In the genomic region with DNA sequence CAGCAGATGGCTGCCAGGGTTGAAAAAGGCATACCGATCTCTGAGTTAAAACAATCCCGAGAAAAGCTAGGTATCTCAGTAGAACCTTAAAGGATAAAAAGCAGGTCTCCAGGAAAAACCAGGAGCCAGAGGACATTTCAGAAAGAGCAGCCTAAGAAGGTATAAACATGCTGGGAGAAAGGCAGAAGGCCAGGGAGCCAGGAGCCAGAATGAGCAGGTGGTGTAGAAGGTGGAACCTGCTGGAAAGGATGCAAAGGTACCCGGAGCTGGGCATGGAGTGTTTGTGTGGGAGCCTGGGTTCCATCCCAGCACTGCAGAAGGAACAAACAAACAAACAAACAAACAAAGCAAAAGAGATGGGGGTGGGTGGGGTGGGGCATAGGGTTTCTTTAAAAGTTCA, we compare ENCODE assay signal across 18 mouse cellular contexts. TPM values are rescaled to one million over a fixed set of nuclear protein-coding genes. Genes with fewer than 3 reads are reported as not detected.
DNase-seq lines count a peak whose midpoint lies in the region; ATAC-seq lines count a peak whose summit lies in the region.
"Had no signal": no experiment of that assay in that cellular context is flagged by ENCODE, and none has a peak within 500 bp of the region (broad histone marks: within the 10 kb centered on the region; RNA-seq: fewer than 3 reads in every experiment).

No protein-coding gene starts in this region.

- ATAC-seq in midbrain, embryonic 11.5 days (ENCODE audit: low FRiP score), result no peak
- no peak for ATAC-seq in midbrain, embryonic 14.5 days (ENCODE audit: low FRiP score, low TSS enrichment)
- ATAC-seq: activated CD4-positive, CD25-positive, alpha-beta regulatory T cell, adult 4 months; CD4-positive, CD25-positive, alpha-beta regulatory T cell, adult 4 months; Patski had no signal

- whole genome bisulfite sequencing in midbrain, embryonic 11.5 days, result 91% methylated on average over 3 of the region's 3 CpGs
- WGBS in midbrain, embryonic 14.5 days, result over 99% methylated on average over 3 of the region's 3 CpGs

- no peaks in the 10 kb centered on the region; the same call in 1 of the 2 replicates for H3K9me3 ChIP-seq in midbrain, embryonic 11.5 days (ENCODE audit: control insufficient read depth, low read length)
- H3K9me3 ChIP-seq in midbrain, embryonic 14.5 days (ENCODE audit: control insufficient read depth, low read length), result peaks cover 6% of the 10 kb centered on the region

- no peaks in the 10 kb centered on the region for H3K4me1 ChIP-seq in midbrain, embryonic 11.5 days (ENCODE audit: control insufficient read depth, insufficient read depth, low read length)
- H3K4me1 ChIP-seq in midbrain, embryonic 14.5 days (ENCODE audit: control insufficient read depth, insufficient read depth, low read length), result no peaks in the 10 kb centered on the region

- no peaks in the 10 kb centered on the region for H3K36me3 ChIP-seq in midbrain, embryonic 11.5 days (ENCODE audit: control insufficient read depth, insufficient read depth, low read length)
- no peaks in the 10 kb centered on the region for H3K36me3 ChIP-seq in midbrain, embryonic 14.5 days (ENCODE audit: control insufficient read depth, insufficient read depth, low read length)
- H3K36me3 ChIP-seq: G1E had no signal

- no peak overlapping the region for H3K9ac ChIP-seq in midbrain, embryonic 11.5 days (ENCODE audit: low read length)
- no peak overlapping the region for H3K9ac ChIP-seq in midbrain, embryonic 14.5 days (replicated peaks; ENCODE audit: low read length)

- peak; percentile 51 to 62 for DNase-seq in cerebellum, postnatal 14 days
- no peak for DNase-seq in cerebellum, adult 9-11 months
- peak; percentile 44 to 59 for DNase-seq in cerebellum, postnatal 25 days
- no peak for DNase-seq in cerebellum, adult 11-12 months
- peak; percentile 23 for DNase-seq in midbrain, embryonic 11.5 days (ENCODE audit: low spot score, missing footprints)
- DNase-seq in midbrain, embryonic 14.5 days, result no peak
- DNase-seq: adrenal gland, adult 2 months; adrenal gland, adult 8-10 months; adrenal gland, postnatal 10 days; adrenal gland, postnatal 14 days; adrenal gland, postnatal 25 days; adrenal gland, postnatal 36 days; B cell, adult 2 months; cerebellum, adult 11 months had no signal

- no peak overlapping the region for H3K27ac ChIP-seq in midbrain, embryonic 11.5 days (ENCODE audit: low read depth, low read length)
- H3K27ac ChIP-seq in midbrain, embryonic 14.5 days (replicated peaks; ENCODE audit: low read depth, low read length), result no peak overlapping the region

- no peak overlapping the region for H3K4me2 ChIP-seq in midbrain, embryonic 11.5 days
- H3K4me2 ChIP-seq in midbrain, embryonic 14.5 days (ENCODE audit: low read length), result no peak overlapping the region

- H3K4me3 ChIP-seq in midbrain, embryonic 11.5 days (ENCODE audit: low read depth, low read length), result no peak overlapping the region
- no peak overlapping the region for H3K4me3 ChIP-seq in midbrain, embryonic 14.5 days (replicated peaks; ENCODE audit: low read depth, low read length)

- peaks cover 5% of the 10 kb centered on the region; the same call in 1 of the 2 replicates for H3K27me3 ChIP-seq in midbrain, embryonic 11.5 days (ENCODE audit: control insufficient read depth, insufficient read depth, low read length)
- peaks cover 8% of the 10 kb centered on the region; the same call in 1 of the 2 replicates for H3K27me3 ChIP-seq in midbrain, embryonic 14.5 days (ENCODE audit: control insufficient read depth, insufficient read depth, low read length)
- H3K27me3 ChIP-seq: Patski had no signal

RNA-seq across cellular contexts. Expression of gene Ubald2, which starts 15.4 kb away (rescaled TPM):
- polyA plus RNA-seq in midbrain, embryonic 11.5 days (2014; fragmentation: Nextera tagmentation; extraction: Ambion mirVana), result 72.3 and 83.0 TPM in 2 replicates
- 77.5 and 87.8 TPM in 2 replicates for polyA plus RNA-seq in midbrain, embryonic 14.5 days (2014; fragmentation: Nextera tagmentation; extraction: Ambion mirVana)

RNA-seq across cellular contexts. Expression of gene Qrich2, which starts 16.7 kb away (rescaled TPM):
- 0.08 and 0.14 TPM in 2 replicates for polyA plus RNA-seq in midbrain, embryonic 11.5 days (2014; fragmentation: Nextera tagmentation; extraction: Ambion mirVana)
- polyA plus RNA-seq in midbrain, embryonic 14.5 days (2014; fragmentation: Nextera tagmentation; extraction: Ambion mirVana), result 0.09 TPM in 1 of 2 replicates, not detected in the other
- polyA plus RNA-seq: activated CD4-positive, CD25-positive, alpha-beta regulatory T cell, adult 4 months; CD4-positive, CD25-positive, alpha-beta regulatory T cell, adult 4 months had no signal

RNA-seq across cellular contexts. Expression of gene Rnf157, which starts 36.5 kb away (rescaled TPM):
- 17.8 and 18.1 TPM in 2 replicates for polyA plus RNA-seq in midbrain, embryonic 11.5 days (2014; fragmentation: Nextera tagmentation; extraction: Ambion mirVana)
- polyA plus RNA-seq in midbrain, embryonic 14.5 days (2014; fragmentation: Nextera tagmentation; extraction: Ambion mirVana), result 45.5 and 50.2 TPM in 2 replicates

RNA-seq across cellular contexts. Expression of gene Prpsap1, which starts 44.7 kb away (rescaled TPM):
- 173 and 183 TPM in 2 replicates for polyA plus RNA-seq in midbrain, embryonic 11.5 days (2014; fragmentation: Nextera tagmentation; extraction: Ambion mirVana)
- 171 and 174 TPM in 2 replicates for polyA plus RNA-seq in midbrain, embryonic 14.5 days (2014; fragmentation: Nextera tagmentation; extraction: Ambion mirVana)

Comparison
In these comparisons a context has a peak if more than half of its experiments do, and no peak if none do; other contexts are left out.
1. DNase-seq: peak in cerebellum, postnatal 14 days (2 of 2), cerebellum, postnatal 25 days (2 of 2) and midbrain, embryonic 11.5 days (single experiment); none in cerebellum, adult 9-11 months (single experiment), cerebellum, adult 11-12 months (single experiment) and midbrain, embryonic 14.5 days (single experiment).